Mouse (Mus musculus): Measurements from ENCODE around the gene Ccnd1.

The Ccnd1 gene

GRCm38 (mm10) chr7:144938661-144939343, 923 bp downstream of the Ccnd1 start:
- peak; percentile 66 for DNase-seq (ENCODE audit: low read depth)

- DNase-seq (ENCODE audit: low read depth), result peak; percentile 42
These were observed 1.7 kb downstream of the Ccnd1 start for GRCm38 (mm10) chr7:144937899-144938517.

GRCm38 (mm10) chr7:144937490-144937889, 2.2 kb downstream of the Ccnd1 start:
- peak; percentile 93 for DNase-seq (ENCODE audit: low read depth)

- DNase-seq (ENCODE audit: low read depth), result no peak
These were observed 3.3 kb downstream of the Ccnd1 start for GRCm38 (mm10) chr7:144936311-144936880.

GRCm38 (mm10) chr7:144935563-144935962, 4.2 kb downstream of the Ccnd1 start:
- peak; percentile 71 for DNase-seq (ENCODE audit: low read depth)

- DNase-seq (ENCODE audit: low read depth), result no peak
These were observed 4.8 kb downstream of the Ccnd1 start for GRCm38 (mm10) chr7:144934901-144935300.

- no peak for DNase-seq (ENCODE audit: low read depth)
These were observed 5.9 kb downstream of the Ccnd1 start for GRCm38 (mm10) chr7:144933796-144934195.

GRCm38 (mm10) chr7:144933336-144933735, 6.4 kb downstream of the Ccnd1 start:
- no peak for DNase-seq (ENCODE audit: low read depth)

- no peak for DNase-seq (ENCODE audit: low read depth)
These were observed 7.3 kb downstream of the Ccnd1 start for GRCm38 (mm10) chr7:144932389-144932937.

GRCm38 (mm10) chr7:144931778-144932177, 7.9 kb downstream of the Ccnd1 start:
- peak; percentile 46 for DNase-seq (ENCODE audit: low read depth)

- no peak for DNase-seq (ENCODE audit: low read depth)
These were observed 9.8 kb downstream of the Ccnd1 start for GRCm38 (mm10) chr7:144929931-144930330.

- DNase-seq (ENCODE audit: low read depth), result no peak
These were observed 10.2 kb downstream of the Ccnd1 start for GRCm38 (mm10) chr7:144929506-144929905.

- no peak for DNase-seq (ENCODE audit: low read depth)
These were observed 10.9 kb downstream of the Ccnd1 start for GRCm38 (mm10) chr7:144928889-144929210.

- no peak for DNase-seq (ENCODE audit: low read depth)
These were observed 11.5 kb downstream of the Ccnd1 start for GRCm38 (mm10) chr7:144928009-144928888.

- no peak for DNase-seq (ENCODE audit: low read depth)
These were observed 12.1 kb downstream of the Ccnd1 start for GRCm38 (mm10) chr7:144927591-144927990.

GRCm38 (mm10) chr7:144918823-144919222, 20.9 kb downstream of the Ccnd1 start:
- DNase-seq (ENCODE audit: low read depth), result peak; percentile 22

GRCm38 (mm10) chr7:144914948-144915750, 24.6 kb downstream of the Ccnd1 start, which contains the start of gene LTO1:
LTO1 (plus strand) TSS chr7:144915100.
- peak; percentile 94 for DNase-seq (ENCODE audit: low read depth)

- peak; percentile 72 for DNase-seq (ENCODE audit: low read depth)
These were observed 25.3 kb downstream of the Ccnd1 start for GRCm38 (mm10) chr7:144914296-144914947.

GRCm38 (mm10) chr7:144912897-144913296, 26.8 kb downstream of the Ccnd1 start:
- no peak for DNase-seq (ENCODE audit: low read depth)

- DNase-seq (ENCODE audit: low read depth), result no peak
These were observed 28.6 kb downstream of the Ccnd1 start for GRCm38 (mm10) chr7:144911121-144911520.

GRCm38 (mm10) chr7:144908705-144909104, 31.0 kb downstream of the Ccnd1 start:
- peak; percentile 10 for DNase-seq (ENCODE audit: low read depth)
